Mouse (Mus musculus) 416B (cell line): ENCODE measurements around the gene Mettl14.
"Not testable (repeated sequence)": the region's sequence is repeated elsewhere in the genome, so short reads cannot be mapped to it uniquely, and the experiment has no call there.

Experiments used
- DNase-seq: peaks from one replicate; pipeline ENCODE4 v3.0.0; 2011; ENCODE audit warnings: low read depth

Mettl14 gene

GRCm38 (mm10) chr3:123366820-123367219 is 19.1 kb downstream of the Mettl14 start:
- DNase-seq: not testable (repeated sequence)

- no peak for DNase-seq
Measured at GRCm38 (mm10) chr3:123356377-123356991, 29.4 kb downstream of the Mettl14 start.

DNA sequence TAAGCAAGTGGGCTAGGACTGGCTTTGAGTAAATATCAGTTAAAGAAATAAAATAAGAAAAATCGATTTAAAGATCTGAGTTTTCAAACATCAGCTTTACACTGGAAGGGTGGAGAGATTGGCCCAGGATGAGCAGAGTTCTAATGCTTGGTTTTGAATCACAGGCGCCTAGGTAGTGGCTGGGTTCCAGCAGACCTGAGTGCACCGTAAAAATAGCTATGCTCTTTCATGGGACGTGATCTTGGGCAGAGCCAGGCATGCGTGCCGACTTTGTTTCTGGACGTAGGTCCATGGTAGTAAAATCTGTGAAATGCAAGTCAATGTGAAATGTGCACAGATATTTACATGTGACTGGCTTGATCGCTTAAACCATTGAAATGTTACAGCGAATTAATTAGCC is 31.5 kb downstream of the Mettl14 start:
- no peak for DNase-seq

- DNase-seq: no peak
Measured at GRCm38 (mm10) chr3:123353661-123354060, 32.2 kb downstream of the Mettl14 start.

DNA sequence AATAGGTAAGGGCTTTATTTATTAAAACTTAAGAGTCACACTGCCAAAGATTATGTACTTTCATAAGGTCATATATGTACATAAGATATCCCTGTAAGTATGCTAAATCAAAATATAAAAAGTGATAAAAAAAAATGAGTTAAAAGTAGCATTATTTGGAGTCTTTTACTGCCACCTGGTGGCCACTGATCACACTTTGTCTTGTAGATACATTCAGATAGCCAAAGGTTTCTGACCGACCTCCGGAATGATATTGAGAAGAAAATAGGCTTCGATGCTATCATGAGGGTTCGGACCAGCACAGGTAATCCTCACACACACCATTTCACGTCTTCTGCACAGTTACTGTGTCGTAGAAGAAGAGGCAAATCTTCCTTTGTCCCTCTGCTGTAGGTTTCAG is 32.7 kb downstream of the Mettl14 start:
- DNase-seq: peak; percentile 86

GRCm38 (mm10) chr3:123351519-123351918 is 34.4 kb downstream of the Mettl14 start:
- DNase-seq: no peak

DNA sequence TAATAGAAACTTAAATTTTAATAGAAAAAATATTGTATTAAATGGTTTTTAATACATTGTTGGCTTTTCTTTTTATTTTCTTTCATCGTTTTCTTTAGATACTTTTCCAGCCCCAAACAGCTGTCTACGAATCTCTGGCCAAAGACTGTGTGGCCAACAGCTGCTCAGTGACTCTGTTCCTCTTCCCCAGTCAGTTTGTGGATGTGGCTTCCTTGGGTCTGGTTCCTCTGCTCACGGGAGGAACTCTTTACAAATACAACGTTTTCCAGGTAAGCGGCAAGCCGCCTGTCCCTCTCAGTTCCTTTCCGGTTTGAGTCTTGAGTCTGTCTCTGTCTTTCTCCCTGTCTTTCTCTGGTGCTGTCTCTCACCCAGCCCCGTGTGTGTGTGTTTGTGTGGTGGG is 35.3 kb downstream of the Mettl14 start:
- DNase-seq: no peak

DNA sequence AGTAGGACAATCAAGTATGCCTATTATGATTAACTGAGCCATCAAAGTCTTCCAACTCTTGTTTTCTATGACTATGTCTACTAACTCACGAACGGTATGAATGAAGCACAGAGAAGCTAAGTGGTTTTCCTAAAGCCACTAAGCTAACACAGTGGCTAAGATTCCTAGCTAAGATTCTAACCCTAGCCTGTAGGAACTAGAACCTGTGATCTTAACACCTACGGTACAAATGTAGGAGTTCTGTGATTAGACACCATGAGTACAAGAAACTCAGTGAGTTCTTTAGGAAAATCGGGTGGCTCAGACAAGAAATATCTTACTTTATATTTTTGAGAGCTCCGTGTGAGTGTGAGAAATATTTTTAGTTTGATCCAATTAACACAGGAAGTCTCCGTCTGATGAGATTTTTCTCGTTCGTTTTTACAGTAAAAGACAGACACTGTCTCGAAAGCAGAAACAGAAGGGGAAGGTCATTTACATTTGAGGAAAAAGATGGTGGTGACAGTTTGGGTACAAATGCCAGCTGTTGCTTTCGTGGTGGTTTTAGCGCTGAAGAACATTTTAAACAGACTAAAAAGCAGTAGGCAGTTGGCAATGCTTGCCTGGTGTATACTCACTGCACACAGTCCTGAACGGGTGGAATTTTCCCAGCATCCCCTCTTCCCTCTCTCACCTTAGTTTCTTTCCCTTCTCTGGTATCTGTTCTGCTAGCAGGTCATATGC is 37.7 kb downstream of the Mettl14 start:
- no peak for DNase-seq

DNA sequence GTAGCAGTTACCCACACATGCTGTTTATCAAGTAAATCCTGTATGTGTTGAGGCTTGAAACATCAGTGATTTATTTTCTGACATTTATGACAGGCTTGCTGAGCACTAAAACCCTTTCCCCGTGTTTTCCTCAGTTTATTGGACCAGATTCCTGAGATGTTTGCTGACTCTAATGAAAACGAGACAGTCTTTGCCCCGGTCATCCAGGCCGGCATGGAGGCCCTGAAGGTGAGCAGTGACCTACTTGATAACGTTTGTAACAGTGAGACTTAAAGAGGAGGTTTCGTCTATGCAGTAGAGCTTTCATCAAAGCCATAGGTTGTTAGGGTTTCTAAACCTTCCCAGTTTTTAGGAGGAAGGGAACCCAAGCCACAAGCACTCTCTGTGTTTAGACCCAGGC is 42.2 kb downstream of the Mettl14 start:
- DNase-seq: no peak

GRCm38 (mm10) chr3:123341049-123341448 is 44.9 kb downstream of the Mettl14 start:
- no peak for DNase-seq

GRCm38 (mm10) chr3:123338666-123339195 is 47.2 kb downstream of the Mettl14 start:
- DNase-seq: no peak

DNA sequence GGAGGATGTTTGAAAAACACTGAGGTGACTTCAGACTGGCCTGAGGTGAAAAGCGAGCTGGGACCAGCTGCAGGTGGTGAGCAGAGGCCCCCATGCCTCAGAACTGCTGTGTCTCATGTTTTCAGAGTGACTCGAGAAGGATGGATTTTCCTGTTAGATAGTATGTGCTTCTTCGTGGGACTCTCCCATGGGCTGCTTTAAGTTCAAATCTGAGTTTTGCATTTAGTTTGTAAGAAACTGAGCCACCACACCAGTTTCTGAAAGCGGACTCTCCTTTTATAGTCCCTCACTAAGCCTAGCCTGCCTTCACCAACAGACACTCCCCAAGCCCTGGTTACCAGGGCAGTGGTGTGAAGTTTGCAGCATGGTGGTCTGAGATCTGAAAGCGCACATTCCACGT is 48.1 kb downstream of the Mettl14 start:
- no peak for DNase-seq

DNA sequence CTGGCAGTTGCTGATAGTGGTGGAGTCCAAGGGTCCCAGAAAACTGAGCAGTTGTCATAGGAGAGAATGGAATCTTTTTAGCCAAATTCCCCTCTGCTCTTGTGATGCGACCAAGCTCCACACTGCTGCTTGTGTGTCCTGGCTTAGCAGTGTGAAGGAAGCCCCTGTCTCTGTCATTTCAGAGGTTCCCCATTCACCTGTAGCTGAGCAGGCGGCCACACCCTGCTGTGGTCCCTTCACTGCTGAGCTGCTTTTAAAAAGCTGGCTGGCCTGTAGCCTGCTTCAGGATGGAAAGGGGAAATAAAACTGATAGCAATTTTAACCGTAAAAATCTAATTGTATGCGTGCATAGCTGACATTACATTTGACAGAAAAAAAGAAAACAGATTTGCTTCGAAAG is 49.0 kb downstream of the Mettl14 start:
- DNase-seq: no peak

DNA sequence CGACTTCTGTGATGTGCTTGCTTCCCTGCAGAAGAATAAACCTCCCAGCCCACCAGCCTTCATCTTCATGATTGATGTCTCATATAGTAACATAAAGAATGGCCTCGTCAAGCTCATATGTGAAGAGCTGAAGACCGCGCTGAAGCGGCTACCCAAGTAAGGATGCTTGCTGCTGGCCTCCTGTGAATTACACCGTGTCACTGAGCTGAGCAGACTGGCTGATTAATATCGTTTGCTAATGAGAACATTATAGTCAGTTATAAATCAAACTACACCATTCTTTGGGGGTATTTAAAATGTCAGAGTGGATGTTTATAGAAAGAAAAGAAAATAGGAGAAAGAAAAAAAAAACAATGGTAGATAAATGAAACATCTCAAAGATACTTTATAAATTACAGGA is 49.5 kb downstream of the Mettl14 start:
- DNase-seq: no peak

- DNase-seq: peak; percentile 55
Measured at GRCm38 (mm10) chr3:123335480-123335879, 50.4 kb downstream of the Mettl14 start.

GRCm38 (mm10) chr3:123334947-123335346 is 51.0 kb downstream of the Mettl14 start:
- DNase-seq: peak; percentile 84

DNA sequence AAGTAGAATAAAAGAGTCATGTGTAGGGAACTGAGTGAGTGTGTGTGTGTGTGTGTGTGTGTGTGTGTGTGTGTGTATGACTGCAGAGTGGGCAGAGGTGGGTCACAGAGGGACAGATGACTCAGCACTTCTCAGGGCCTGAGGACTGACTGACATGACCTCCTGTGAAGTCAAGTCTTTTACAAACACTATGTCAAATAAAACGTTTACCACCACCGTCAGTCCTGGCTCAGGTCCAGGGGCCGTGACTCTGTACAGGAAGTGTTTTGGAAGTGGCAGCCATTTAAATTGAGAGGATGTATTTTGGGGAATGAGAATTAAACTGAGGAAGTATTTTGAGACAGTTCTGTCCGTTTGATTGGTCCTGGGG is 52.9 kb downstream of the Mettl14 start:
- peak; percentile 88 for DNase-seq

- DNase-seq: no peak
Measured at GRCm38 (mm10) chr3:123332330-123333054, 53.4 kb downstream of the Mettl14 start.

- no peak for DNase-seq
Measured at GRCm38 (mm10) chr3:123330221-123330620, 55.7 kb downstream of the Mettl14 start.

DNA sequence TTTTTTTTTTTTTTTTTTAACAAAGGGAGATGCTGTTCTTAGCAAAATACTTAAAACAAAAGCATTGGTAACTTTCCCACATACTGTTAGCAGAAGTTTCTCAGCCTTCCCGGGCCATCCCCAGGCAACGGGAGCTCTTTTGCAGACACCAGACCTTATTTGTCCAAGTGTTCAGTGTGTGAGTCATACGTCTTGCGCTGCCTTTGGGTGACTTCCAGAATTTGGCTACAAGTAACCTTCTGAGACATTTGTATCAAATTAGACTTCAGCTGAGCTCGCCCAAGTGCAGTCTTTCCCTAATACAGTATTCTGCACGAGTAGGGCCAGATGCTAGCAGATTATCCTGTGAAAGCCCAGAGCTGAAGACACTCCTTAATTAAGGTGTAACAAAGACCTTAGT is 56.7 kb downstream of the Mettl14 start:
- DNase-seq: peak; percentile 80

GRCm38 (mm10) chr3:123324326-123324725 is 61.6 kb downstream of the Mettl14 start:
- DNase-seq: no peak

- DNase-seq: peak; percentile 75
Measured at GRCm38 (mm10) chr3:123322147-123322546, 63.8 kb downstream of the Mettl14 start.

GRCm38 (mm10) chr3:123321612-123322011 is 64.3 kb downstream of the Mettl14 start:
- DNase-seq: peak; percentile 37
